Mouse (Mus musculus): ENCODE measurements around the gene Filip1.
A peak's percentile ranks its signal among the peaks of the same experiment; 100 is the strongest.

Gene Filip1

DNA sequence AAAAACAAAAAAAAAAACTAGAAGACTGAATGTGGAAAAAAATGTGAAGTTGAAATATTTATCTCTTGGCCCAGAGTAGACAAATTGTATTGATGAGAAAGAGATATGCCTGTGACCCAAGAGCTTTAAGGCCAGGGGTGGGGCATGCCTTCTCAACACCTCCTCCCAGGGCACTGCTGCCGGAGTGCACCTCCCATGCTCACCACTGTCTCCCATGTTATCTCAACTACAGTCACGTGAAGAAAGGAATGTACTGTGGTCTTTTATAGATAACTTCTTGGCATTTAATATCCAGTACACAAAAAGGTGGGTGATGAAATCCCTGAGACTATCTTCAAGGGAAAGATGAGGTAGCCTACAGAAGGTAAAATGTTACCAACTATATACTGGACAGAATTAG, 64.7 kb downstream of the Filip1 start:
- DNase-seq, result peak; percentile 71

DNA sequence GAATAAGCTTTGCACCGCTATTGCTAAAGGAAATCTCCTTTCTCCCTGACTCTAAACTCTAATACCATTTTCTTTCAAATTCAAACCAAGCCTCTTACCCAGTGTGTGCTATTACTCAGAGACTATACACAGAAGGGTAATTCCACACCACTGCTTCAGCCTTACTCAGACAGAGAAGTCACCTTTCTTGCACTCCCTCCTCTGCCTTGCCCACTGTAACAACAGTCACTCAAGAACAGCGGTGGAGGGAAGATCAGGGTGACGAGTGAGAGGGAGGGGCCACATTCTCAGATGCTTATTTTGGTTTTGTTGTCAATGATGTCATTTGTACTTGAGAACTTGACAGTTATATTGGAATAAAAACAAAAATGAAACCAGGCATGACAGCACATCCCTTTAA, 65.2 kb downstream of the Filip1 start:
- peak; percentile 90 for DNase-seq

DNA sequence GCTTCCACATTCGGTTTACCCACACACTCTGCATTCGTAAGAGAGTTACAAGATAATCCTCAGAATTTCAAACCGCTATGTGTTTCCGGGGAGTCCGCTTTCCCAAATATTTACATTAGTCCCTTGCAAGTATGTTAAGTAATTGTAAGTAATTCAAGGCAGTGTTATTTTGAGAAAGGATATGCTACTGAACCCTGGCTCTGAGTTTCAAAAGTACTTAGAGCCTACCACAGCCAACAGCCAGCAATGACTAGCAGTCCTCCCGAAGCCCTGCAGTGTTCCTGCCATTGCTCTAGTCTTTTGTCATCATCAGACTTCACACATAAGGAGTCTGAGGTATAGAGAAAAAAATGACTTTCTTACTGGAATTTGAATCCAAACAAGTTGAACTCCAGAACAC, 67.8 kb downstream of the Filip1 start:
- peak; percentile 45 for DNase-seq

DNA sequence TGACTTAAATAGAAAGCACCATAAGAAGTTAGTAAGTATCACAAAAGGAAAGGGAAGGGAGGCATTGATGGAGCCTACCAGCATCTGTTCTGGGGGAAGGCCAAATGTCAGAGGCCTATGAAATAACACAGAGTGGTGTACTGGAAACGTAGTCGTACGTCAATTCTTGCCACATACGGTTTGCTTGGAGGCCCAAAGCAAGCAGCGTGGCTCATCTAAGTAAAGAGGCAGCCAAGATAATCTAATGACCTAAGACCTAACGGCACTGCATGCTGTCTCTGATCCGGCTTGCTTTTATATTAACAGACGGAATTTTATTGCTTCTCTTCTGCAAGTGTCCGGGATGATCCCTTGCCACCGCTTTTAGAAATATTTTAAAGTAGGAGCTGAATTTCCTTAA, 68.7 kb downstream of the Filip1 start:
- peak; percentile 87 for DNase-seq

DNA sequence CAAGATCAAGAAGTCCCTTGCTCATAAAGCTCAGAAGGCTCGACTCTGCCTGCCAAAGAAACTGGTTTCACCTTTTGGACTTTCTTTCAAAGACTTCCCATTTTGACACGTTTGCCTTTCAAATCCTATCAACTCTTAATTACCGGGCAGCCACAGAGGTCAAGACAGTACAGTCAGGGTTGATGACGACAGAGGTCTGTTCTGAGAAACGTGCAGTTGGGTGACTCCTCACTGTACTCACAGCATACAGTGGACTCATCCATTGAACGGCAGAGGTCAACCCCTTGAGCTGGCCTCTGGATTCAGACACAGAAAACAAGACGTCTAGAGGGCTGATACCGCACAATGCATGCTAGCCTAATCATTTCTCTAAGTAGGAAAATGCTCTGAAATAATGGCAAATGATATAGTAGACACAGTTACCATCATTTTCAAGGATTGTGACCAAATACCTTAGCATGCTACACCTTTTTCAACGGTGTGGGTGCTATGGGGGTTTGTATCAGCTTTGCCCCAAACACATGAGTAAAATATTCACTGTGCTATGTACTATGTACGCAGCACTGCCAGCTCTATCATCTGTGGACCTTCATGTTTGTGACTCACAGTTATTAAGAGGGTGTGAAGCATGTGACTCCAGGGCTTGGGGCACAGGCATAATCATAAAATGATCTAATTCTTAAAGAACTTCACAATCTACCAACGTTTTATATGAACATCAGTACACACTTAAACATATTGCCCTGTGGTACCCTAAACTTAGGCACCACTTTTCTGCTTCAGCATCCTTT, 74.0 kb downstream of the Filip1 start:
- peak; percentile 85 for DNase-seq

DNA sequence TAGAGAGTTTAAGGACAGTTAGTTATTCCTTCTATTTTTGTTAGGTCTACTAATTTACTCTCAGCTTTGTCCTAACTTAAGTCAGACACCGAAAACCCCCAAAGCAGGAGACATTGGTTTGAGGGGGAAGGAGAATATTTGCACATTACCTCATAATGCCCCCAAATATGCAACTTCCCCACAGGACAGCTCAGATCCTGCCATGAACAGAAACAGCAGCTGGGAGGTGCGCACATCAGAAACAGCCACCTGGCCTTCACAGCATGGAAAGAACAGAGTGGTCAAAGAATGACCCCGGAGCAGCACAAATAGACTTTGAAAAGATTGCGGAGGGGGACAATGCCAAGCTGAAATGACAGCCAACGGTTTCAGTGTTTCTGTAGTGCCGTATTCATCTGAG, 75.1 kb downstream of the Filip1 start:
- DNase-seq, result peak; percentile 61

DNA sequence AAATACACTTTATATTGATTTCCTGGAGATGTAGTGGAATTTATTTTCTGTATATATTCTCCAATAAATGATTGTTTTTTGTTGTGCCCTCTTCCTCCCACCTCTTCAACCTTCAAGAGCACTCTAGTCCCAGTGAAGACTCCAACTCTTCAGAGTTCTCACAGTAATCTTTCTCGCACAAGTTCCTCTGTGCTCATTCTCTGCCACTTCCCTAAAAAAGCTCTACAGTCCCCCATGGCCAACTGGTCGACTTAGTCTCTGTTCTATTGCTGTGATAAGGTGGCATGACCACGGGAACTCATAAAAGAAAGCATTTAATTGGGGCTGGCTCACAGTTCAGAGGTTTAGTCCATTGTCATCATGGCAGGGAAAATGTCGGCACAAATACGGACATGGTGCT, 80.1 kb downstream of the Filip1 start:
- peak; percentile 69 for DNase-seq

DNA sequence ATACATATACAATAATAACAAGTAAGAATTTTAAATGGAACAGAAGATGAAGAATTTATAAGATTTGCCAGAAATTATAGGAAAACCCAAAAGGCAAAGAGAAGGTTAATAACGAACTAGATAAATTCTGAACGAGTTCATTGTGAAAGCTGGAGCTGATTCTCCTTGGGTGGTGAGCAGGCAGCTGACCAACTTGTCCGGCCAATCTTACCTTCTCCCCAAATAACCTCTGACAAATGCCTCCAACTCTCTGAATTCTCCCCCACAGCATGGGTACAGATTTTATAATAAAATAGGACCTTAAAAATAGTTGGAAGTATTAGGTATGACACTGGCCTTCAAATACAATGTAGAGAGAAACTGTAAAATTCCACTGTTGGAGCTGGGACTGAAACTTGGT, 84.6 kb downstream of the Filip1 start:
- DNase-seq, result peak; percentile 88

DNA sequence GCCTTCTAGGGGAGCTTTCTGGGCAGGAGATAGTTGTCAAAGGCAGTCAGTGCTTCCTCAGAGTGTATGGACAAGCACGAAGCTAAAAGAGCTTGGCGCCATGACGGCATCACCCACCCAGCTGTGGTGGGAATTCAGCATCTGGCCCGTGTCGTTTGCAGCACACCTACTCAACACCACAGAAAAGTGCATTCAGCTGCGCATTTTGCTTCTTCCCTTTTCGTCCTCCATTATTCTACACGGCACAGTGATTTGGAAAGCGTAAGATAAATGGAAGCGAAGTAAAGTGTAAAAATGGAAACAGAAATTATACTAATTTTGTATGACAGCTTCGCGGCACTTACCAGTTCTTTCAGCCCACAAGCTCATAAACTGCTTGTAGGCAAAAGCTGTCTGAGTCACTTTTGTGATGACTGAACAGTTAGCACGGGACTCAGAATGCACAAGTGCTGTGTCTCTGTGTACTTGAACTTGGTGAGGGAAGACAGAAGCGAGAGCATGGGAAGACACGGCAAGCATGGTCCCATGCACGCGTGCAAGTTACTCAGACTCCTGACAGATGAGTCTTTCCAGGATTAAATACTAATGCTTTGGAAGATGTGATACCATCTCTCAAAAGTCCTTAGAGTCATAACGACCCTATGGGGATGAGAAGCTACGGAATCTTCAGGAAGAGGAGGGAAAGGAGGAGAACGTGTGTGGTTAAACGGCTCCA, 85.3 kb downstream of the Filip1 start:
- DNase-seq, result peak; percentile 87

DNA sequence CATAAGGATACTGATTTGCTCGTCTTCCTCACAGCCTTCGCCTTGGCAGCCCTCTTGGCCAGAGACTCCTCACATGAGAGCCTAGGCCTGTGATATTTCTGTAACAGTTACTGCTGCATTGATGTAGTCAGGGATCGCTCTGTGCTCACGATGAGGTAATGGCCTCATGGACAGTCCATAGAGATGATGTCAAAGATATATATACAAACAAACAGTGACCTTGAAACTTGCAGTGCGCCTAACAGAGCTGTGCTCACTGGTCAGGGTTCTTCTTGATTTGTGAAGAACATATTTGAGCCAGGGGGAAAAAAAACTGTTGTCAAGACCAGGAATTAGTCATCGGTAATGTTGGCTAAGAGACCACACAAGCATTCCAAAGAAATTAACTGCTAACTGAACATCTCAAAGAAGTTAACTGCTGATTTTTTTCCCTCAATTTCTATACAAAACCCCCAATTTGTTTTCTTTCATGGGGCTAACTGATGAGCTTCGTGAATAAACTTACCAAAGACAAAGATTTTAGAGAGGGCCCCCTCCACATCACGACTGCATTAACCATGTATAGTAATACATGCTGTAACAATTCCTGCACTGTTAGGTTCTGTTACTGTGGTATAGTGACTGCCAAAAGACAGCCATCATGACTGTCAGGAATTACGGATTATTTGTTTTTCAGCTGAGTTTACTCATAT, 86.0 kb downstream of the Filip1 start:
- DNase-seq, result peak; percentile 96

DNA sequence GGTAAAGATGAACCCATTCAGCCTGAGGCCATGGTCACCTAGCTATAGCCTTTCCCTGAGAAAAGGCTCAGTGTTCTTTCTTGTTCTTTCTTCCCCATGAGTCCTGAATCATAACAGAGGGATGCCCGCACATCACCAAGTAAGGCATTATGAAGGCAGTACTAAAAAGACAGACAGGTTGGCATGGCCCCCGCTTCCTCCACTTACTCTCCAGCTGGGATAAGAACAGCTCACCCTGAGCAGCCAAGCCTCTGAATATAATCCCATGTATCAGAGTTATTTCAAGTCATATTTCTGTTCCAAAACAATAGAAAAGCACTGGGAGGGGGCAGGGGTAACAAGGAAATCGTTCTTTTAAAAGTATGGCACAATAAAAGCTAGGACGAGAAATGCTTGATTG, 86.7 kb downstream of the Filip1 start:
- peak; percentile 87 for DNase-seq

DNA sequence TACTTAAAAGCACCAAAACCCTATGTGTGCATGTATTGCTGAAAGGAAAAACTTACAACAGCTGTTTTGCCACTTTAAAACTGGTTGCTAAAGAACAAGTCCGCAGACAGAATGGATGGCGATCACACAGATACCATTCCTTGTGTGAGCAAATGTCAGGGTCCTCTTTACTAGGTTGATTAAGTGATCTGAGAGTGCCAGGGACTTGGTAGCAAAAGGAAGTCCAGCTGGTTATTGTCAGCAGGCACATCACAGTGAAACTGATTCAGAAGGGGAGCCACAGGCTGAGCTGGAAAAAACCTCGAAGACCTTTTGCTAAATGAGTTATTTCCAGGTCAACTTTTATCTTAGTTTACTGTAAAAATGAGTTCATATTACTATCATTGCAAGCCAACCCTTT, 89.4 kb downstream of the Filip1 start:
- DNase-seq, result peak; percentile 30

DNA sequence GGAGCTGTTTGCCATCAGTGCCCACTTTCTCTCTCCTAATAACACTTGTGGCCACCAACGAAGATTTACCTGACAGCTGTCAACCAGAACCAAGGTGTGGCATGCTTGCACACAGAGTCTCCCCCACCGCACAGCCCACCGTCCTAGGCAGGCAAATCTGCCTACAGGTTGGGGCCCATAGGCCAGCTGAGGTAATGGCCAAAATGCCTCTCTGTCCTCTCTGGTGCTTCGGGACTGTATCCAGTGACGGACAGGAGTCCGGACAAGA, 90.2 kb downstream of the Filip1 start:
- peak; percentile 88 for DNase-seq

DNA sequence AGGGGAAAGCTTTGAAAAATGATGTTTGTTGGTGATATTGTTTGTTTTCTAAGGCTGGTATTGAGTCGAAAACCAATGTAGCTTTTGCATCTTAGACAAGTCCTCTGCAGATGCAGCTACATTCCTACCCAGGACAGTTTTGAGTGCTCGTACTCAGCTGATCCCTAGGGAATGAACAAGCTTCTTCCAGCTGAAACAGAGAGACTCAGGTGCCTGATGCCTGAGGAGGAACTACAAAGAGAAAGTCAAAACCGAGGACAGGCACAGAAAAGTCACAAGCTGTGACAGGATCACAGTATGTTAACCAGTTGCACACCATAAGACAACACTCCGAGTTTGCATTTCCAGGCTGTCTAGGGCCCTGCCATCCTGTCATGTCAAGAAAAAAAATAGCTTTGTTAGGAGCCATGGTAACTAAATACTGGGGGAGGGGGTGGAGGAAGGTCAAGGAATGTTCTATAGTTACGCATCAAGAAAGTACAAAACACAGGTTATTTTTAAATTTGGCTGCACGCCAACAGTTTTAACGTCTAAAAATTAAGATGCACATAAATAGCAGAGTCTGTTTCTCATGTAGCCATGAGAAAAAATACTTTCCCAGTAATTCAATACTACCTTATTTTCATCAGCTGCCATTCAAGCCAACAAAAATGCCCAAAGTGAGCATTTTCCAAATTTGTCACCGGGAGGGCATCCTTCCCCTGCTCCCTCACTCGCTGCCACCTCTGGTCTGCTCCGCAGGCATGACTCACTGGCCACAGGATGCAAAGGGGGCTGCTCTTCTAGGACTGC, 90.8 kb downstream of the Filip1 start:
- peak; percentile 70 for DNase-seq

DNA sequence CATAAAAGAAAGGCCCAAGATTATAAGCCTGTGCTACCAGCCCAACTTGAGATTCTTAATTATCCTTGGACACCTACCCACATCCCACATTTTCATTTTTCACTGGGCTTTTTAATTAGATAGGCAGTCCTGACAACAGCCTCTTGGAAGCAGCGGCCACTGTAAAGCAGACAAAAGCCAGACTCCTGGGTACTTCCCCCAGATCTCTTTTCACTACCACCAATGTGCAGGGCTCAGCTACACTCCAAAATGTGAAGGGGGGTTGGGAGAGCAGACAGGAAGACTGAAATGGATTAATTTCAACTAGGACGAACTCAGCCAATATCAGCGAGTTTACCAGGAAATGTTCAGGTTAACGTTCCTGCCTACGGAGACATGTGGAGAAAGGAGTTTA, 92.1 kb downstream of the Filip1 start:
- peak; percentile 70 for DNase-seq

DNA sequence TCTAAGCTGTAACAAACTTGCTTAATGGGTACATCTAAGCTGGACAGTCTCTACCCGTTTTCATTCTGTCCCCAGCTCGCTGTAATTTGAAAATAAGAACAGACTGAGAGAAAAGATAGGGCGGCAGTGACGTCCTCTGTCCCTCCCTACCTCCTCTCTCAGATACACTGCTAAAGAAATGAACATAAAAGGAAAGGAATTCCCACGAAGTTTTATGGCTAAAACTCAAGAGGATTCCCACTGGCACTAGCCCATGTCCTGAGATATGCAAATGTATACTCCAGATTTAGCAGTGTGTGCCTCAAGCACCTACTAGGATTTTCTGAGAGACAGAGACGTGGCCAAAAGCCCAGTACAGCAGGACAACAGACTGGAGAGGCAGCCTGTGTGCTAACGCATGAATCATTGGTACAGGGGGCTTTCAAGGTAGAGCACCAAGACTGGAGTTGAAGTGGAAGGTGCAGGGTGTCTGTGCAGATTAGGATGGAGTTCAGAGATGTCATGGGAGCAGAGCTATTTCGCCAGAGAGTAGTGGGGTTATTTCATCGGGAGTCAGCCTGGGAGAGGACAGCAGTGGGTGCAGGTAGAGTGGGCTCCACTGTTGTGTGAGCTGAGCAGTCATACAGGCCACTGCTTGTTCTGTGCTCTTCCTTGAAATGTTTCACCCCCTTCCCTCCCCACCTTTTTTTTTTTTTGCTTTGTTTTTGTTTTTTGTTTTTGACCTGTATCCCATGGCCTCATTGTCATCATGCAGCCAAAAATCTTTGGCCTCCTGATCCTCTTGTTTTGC, 92.7 kb downstream of the Filip1 start:
- DNase-seq, result peak; percentile 92

DNA sequence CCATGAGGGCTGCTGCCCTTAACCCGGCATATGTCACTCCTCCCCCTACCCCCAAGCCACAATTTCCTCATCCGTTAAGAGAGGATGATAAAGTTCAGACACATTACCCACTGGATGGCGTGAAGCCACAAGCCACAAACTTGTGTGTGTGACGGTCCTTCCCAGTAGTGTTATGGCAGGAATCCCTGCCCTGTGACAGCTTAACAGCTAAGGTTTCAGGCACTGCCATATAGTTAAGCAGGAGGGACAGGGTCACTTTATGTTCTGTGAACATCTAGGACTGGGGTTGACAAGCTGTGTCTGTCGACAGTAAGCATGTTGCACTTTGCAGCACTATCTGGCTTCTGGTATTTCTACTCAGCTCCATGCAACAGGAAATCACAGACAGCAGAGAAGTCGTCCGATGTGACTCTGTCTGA, 93.3 kb downstream of the Filip1 start:
- DNase-seq, result peak; percentile 88

DNA sequence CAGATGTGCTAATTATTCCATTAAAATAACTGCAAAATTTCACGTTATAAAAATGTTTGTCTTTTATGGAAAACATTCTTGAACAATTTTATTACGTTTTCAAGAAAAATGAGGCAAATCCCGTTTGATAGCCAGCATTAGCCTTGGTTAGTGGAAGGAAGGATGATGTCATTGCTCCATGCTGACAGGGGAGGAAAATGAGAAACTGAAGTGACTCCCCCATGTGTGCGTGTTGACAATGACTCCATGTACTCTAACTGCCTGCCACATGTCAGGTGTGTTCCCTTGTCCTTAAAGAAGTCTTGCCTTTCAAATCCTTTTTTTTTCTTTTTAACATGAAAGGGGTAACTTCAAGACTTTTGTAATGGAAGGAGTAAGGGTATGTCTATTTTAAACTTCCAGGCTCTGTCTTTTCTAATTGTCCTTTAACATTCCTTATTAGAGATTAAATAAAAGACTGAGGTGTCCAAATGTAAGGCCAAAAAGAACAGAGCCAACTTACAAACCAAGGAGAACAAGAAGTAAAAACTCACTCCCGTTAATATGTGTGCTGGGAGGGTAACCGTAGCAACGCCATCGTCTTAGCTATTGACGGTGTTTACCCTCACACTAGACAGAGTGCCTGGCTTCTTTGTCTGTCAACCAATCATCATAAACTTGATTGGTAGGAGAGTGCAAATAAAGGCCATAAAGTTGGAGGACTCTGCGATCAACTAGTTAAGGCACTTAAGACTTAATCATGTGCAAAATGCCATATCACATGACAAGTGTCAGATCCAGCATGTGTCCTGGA, 94.1 kb downstream of the Filip1 start:
- peak; percentile 70 for DNase-seq

DNA sequence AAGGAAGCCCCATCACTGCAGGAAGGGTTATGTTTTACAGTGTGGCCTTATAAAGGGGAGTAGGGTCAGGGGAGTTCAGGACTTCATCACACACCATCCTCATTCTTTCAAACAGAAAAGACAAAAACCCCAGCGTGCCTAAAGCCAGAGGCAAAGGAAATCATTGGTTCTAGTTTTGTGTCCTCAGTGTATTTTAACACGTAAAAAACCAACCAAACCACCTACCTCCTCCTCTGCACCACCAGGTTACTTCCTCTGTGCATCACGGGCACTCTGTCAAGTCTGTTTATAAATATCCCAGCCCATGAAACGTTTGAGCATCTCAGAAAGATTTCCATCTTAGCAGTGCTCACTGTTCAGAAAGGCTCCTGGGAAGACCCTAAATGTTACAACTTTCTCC, 98.4 kb downstream of the Filip1 start:
- DNase-seq, result peak; percentile 61

DNA sequence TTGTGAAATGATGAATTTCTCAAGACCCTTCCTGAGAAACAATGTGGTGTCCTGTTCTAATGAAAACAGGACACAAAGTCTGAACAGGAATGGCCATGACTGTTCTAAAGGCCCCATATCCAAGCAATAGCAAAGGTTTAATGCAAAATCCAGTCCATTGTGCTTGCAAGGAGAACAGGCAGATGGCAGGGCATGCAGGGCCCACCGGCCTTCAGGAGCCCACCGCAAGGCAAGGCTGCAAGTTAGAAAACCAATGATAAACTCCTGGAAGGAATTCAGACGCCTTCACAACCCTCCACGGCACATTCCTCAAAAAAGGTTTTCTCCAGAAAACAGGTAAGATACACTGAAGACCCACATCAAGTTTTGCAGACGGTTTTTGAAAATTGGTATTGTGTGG, 99.7 kb downstream of the Filip1 start:
- peak; percentile 81 for DNase-seq

DNA sequence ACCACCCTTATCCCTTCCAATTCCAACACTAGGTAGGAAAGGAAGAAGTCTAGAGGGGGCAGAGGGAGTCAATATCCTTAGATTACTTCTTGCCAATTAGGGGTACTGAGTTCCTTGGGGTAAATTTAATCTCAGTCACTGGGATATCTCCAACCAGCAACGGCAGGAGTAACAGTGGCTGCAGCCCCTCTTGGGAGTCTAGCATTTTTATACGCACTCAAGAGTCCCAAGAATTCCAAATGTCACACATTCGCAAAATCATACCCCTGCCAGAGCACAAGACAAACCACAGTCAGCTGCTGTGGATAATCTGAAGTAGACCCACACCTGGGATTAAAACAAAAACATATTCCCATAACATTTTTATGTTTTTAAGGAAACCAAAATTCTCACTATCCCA, 102.5 kb downstream of the Filip1 start:
- DNase-seq, result peak; percentile 76

DNA sequence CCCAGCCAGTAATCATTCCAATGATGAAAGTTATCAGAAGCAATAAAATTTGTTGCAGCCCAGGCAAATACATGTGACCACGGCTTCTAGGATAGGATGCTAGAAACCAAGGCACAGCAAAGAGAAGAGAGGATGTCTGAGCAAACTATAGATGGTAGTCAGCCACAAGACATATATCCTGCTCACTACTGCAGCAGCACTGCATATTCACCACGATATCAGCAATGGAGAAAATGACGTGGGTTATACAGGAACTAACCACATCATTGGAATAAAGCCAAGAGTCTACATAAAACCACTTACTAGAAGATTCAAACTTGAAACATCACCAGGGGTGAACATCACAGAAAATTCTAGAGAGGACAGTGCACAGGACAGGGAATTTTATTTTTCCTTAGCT, 113.8 kb downstream of the Filip1 start:
- DNase-seq, result no peak
